Mouse (Mus musculus) thymus, adult 2 months (tissue): ENCODE data around the gene Miga2.

ENCODE experiments used
- CTCF ChIP-seq: fragments of 200-500 bp; IDR thresholded peaks from 2 replicates; pipeline ENCODE4 v1.5.1; 2012; ENCODE audit warnings: mild to moderate bottlenecking, control low read depth, low read length, moderate library complexity, borderline replicate concordance; ENCODE audit not compliant: control insufficient read depth, poor library complexity, insufficient read depth; ENCODE audit errors: extremely low read depth
- POLR2A ChIP-seq: fragments of 200-500 bp; IDR thresholded peaks from 2 replicates; pipeline ENCODE4 v1.6.1; 2012; ENCODE audit warnings: mild to moderate bottlenecking, low read length, control low read depth, moderate library complexity; ENCODE audit not compliant: control insufficient read depth, poor library complexity, insufficient read depth; ENCODE audit errors: extremely low read depth

DNA sequence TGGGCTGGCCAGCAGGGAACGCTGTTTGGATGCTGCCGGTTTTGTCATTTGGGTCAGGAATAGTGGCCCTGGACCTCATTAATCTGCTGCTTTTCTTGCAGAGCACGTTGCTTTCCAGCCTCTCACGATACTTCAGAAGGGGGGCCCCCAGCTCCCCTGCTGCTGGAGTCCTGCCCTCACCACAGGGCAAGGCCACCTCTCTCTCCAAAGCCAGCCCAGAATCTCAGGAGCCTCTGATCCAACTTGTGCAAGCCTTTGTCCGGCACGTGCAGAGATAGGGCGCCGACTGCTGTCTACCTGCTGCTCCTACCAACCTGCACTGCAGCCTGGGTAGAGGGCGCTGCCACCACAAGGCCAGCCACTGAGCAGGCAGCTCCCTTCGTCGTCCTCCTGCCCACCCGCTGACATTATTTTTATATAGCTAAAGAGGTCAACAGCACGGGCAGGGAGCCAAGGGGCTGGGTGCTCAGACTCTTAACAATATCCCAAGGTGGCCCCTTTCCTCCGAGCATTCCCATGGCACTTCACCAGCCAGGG is 20.4 kb upstream of the Miga2 start:
- TF ChIP-seq CTCF, result no peak
- TF ChIP-seq POLR2A, result no peak
